Mouse (Mus musculus) liver, adult 2 months (tissue): Measurements from ENCODE around the gene Gm13289. TPM values are rescaled to one million over a fixed set of nuclear protein-coding genes. Genes with fewer than 3 reads are reported as not detected.
A peak's percentile ranks its signal among the peaks of the same experiment; 100 is the strongest.
"Not testable (repeated sequence)": the region's sequence is repeated elsewhere in the genome, so short reads cannot be mapped to it uniquely, and the experiment has no call there.

Experiments used
- DNase-seq: peaks from one replicate; pipeline ENCODE4 v3.0.0-alpha.2; 2011; ENCODE audit warnings: low read depth, low spot score; ENCODE audit errors: extremely low read depth
- H3K27ac ChIP-seq: fragments of 200-500 bp; replicated peaks from 2 replicates; pipeline ENCODE4 v1.5.1; 2012; ENCODE audit warnings: low read depth, mild to moderate bottlenecking, control low read depth, inconsistent platforms, low read length; ENCODE audit not compliant: insufficient read depth
- H3K27me3 ChIP-seq: fragments of 200-500 bp; 2 replicates; pipeline ENCODE4 v1.6.1; 2012; ENCODE audit warnings: mild to moderate bottlenecking, moderate library complexity, low read length, inconsistent platforms; ENCODE audit not compliant: control insufficient read depth, insufficient read depth
- H3K36me3 ChIP-seq: fragments of 200-500 bp; 2 replicates; pipeline ENCODE4 v1.6.1; 2012; ENCODE audit warnings: low read length, inconsistent platforms; ENCODE audit not compliant: control insufficient read depth, insufficient read depth
- H3K4me1 ChIP-seq: fragments of 200-500 bp; 2 replicates; pipeline ENCODE4 v1.6.1; 2011; ENCODE audit warnings: low read length; ENCODE audit not compliant: control insufficient read depth, insufficient read depth
- H3K4me3 ChIP-seq: fragments of 200-500 bp; 2 replicates; pipeline ENCODE4 v1.5.1; 2011; ENCODE audit warnings: low read depth, mild to moderate bottlenecking, control low read depth, low read length, moderate library complexity; ENCODE audit not compliant: insufficient read depth
- H3K79me2 ChIP-seq: fragments of 200-500 bp; 2 replicates; pipeline ENCODE4 v1.6.1; 2012; ENCODE audit warnings: inconsistent platforms, mild to moderate bottlenecking, low read length, moderate library complexity; ENCODE audit not compliant: control insufficient read depth, insufficient read depth
- H3K9ac ChIP-seq: fragments of 200-500 bp; 2 replicates; pipeline ENCODE4 v1.6.1; 2012; ENCODE audit warnings: low read depth, mild to moderate bottlenecking, control low read depth, inconsistent platforms, low read length
- CTCF ChIP-seq: fragments of 200-500 bp; IDR thresholded peaks from 2 replicates; pipeline ENCODE4 v1.5.1; 2011; ENCODE audit warnings: low read depth, low read length, control low read depth
- WGBS: fragments of 180-500 bp; shearing (Covaris S2); methylation state at CpG from one replicate; pipeline ENCODE4 v1.1.7; 2018; 5-methylcytosine and 5-hydroxymethylcytosine counted together
- polyA plus RNA-seq: library from polyadenylated mRNA; depleted of rRNA; stranded (reverse); fragments of >200 nt; gene quantifications from 2 replicates; pipeline ENCODE4 v1.2.3, GENCODE M21; 2012
- total RNA-seq: library from RNA; depleted of rRNA; stranded (reverse); fragments of >200 nt; gene quantifications from 2 replicates; pipeline ENCODE4 v1.2.3, GENCODE M21; 2014

The Gm13289 gene
- total and polyA plus RNA-seq, 2 experiments: not detected

DNA sequence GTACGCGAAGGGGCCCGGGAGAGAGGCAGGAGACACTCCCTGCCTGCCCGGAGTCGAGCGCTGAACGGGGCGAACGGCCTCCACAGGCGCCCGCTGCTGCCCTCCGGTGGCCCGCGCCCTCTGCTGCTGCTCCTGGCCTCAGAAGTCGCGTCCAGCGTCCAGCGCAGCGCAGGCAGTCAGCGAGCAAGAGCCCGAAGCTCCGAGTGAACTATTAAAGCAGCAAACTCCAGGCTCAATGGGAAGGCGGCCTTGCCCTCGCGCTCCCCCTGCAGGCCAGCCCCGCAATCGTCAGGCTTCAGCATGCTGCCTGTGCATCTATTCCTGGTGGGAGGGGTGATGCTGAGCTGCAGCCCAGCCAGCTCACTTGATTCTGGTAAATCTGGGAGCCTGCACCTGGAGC, 8.7 kb downstream of the Gm13289 start, which contains the start of gene Gm13276:
Gene Gm13276, plus strand, starts transcription at position 301 of the 400 bp plus-strand sequence.
- not testable (repeated sequence) for DNase-seq, H3K4me1 ChIP-seq, H3K4me3 ChIP-seq, H3K27me3 ChIP-seq, H3K79me2 ChIP-seq, H3K36me3 ChIP-seq, H3K9ac ChIP-seq, H3K27ac ChIP-seq
- no CpG with 5 or more reads among the region's 27 CpGs for WGBS

DNA sequence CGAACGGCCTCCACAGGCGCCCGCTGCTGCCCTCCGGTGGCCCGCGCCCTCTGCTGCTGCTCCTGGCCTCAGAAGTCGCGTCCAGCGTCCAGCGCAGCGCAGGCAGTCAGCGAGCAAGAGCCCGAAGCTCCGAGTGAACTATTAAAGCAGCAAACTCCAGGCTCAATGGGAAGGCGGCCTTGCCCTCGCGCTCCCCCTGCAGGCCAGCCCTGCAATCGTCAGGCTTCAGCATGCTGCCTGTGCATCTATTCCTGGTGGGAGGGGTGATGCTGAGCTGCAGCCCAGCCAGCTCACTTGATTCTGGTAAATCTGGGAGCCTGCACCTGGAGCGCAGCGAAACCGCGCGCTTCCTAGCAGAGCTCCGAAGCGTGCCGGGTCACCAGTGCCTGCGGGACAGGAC, 11.7 kb downstream of the Gm13289 start, which contains the start of gene Gm13277:
Gene Gm13277, plus strand, starts transcription at position 231 of the 400 bp plus-strand sequence.
- not testable (repeated sequence) for H3K4me3 ChIP-seq, H3K27me3 ChIP-seq, H3K79me2 ChIP-seq, H3K36me3 ChIP-seq, H3K27ac ChIP-seq, DNase-seq, H3K4me1 ChIP-seq, H3K9ac ChIP-seq
- peak; percentile 53 for TF ChIP-seq CTCF
- WGBS: 0% methylated on average over 4 of the region's 28 CpGs

DNA sequence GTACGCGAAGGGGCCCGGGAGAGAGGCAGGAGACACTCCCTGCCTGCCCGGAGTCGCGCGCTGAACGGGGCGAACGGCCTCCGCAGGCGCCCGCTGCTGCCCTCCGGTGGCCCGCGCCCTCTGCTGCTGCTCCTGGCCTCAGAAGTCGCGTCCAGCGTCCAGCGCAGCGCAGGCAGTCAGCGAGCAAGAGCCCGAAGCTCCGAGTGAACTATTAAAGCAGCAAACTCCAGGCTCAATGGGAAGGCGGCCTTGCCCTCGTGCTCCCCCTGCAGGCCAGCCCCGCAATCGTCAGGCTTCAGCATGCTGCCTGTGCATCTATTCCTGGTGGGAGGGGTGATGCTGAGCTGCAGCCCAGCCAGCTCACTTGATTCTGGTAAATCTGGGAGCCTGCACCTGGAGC, 14.5 kb downstream of the Gm13289 start, which contains the start of gene Gm13278:
Gene Gm13278, plus strand, starts transcription at position 301 of the 400 bp plus-strand sequence.
- not testable (repeated sequence) for H3K36me3 ChIP-seq, H3K4me1 ChIP-seq, H3K9ac ChIP-seq, H3K27ac ChIP-seq, H3K79me2 ChIP-seq, H3K27me3 ChIP-seq, H3K4me3 ChIP-seq, DNase-seq
- WGBS: no CpG with 5 or more reads among the region's 28 CpGs

DNA sequence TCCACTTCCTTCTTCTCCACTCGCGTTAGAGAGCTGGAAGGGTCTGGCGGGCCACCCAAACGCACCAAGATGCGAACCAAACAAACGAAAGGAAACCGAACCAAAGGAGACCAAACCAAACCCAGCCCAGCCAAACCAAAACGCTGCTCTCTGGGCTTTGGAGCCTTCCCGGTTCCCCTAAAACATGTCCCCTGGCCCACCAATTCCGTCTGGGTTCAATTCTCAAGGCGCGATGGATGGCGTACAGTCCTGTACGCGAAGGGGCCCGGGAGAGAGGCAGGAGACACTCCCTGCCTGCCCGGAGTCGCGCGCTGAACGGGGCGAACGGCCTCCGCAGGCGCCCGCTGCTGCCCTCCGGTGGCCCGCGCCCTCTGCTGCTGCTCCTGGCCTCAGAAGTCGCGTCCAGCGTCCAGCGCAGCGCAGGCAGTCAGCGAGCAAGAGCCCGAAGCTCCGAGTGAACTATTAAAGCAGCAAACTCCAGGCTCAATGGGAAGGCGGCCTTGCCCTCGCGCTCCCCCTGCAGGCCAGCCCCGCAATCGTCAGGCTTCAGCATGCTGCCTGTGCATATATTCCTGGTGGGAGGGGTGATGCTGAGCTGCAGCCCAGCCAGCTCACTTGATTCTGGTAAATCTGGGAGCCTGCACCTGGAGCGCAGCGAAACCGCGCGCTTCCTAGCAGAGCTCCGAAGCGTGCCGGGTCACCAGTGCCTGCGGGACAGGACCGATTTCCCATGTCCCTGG, 17.4 kb downstream of the Gm13289 start, which contains the start of gene Gm13275:
Gene Gm13275, plus strand, starts transcription at position 552 of the 740 bp plus-strand sequence.
- not testable (repeated sequence) for H3K27ac ChIP-seq, DNase-seq, H3K4me1 ChIP-seq, H3K27me3 ChIP-seq, H3K36me3 ChIP-seq, H3K4me3 ChIP-seq, H3K9ac ChIP-seq, H3K79me2 ChIP-seq
- WGBS: under 1% methylated on average over 19 of the region's 52 CpGs

DNA sequence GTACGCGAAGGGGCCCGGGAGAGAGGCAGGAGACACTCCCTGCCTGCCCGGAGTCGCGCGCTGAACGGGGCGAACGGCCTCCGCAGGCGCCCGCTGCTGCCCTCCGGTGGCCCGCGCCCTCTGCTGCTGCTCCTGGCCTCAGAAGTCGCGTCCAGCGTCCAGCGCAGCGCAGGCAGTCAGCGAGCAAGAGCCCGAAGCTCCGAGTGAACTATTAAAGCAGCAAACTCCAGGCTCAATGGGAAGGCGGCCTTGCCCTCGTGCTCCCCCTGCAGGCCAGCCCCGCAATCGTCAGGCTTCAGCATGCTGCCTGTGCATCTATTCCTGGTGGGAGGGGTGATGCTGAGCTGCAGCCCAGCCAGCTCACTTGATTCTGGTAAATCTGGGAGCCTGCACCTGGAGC, 20.4 kb downstream of the Gm13289 start, which contains the start of gene Gm13279:
Gene Gm13279, plus strand, starts transcription at position 301 of the 400 bp plus-strand sequence.
- DNase-seq, H3K9ac ChIP-seq, H3K4me1 ChIP-seq, H3K4me3 ChIP-seq, H3K27ac ChIP-seq, H3K36me3 ChIP-seq, H3K79me2 ChIP-seq, H3K27me3 ChIP-seq: not testable (repeated sequence)
- WGBS: no CpG with 5 or more reads among the region's 28 CpGs

DNA sequence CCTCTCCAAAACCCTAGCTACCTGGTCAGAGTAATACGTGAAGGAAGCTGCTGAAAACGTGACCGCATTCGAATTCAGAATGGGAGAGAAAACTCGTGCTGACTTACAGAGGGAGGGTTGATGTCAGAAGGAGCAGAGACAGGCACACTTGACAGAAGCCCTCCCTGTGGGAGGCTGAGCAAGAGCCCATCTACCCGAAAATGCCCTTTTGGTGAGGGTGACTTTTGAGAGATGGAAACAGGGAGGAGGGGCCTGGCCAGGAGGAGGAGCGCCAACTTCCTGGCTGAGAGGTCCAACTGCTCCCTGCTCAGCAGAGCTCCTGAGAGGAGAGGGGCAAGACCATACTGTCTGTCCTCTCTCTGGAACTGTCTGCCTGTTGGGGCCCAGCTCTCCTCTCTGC, 22.6 kb downstream of the Gm13289 start, which contains the start of gene Gm13285:
Gene Gm13285, plus strand, starts transcription at position 301 of the 400 bp plus-strand sequence.
- H3K27ac ChIP-seq, H3K4me1 ChIP-seq: not testable (repeated sequence)
- WGBS: 12% methylated on average over 6 of the region's 7 CpGs

GRCm38 (mm10) chr4:88802954-88803353, 26.2 kb downstream of the Gm13289 start, which contains the start of gene Gm13287:
TSS of gene Gm13287 (plus strand) at chr4:88803254.
- not testable (repeated sequence) for H3K9ac ChIP-seq, DNase-seq, H3K4me3 ChIP-seq, H3K27ac ChIP-seq, H3K4me1 ChIP-seq, H3K79me2 ChIP-seq, H3K36me3 ChIP-seq, H3K27me3 ChIP-seq
- WGBS: no CpG with 5 or more reads among the region's 29 CpGs

More for the DNA sequence above, 22.6 kb downstream of the Gm13289 start, which contains the start of gene Gm13285:
- not testable (repeated sequence) for H3K27me3 ChIP-seq, H3K9ac ChIP-seq, H3K4me3 ChIP-seq, DNase-seq, H3K36me3 ChIP-seq, H3K79me2 ChIP-seq

DNA sequence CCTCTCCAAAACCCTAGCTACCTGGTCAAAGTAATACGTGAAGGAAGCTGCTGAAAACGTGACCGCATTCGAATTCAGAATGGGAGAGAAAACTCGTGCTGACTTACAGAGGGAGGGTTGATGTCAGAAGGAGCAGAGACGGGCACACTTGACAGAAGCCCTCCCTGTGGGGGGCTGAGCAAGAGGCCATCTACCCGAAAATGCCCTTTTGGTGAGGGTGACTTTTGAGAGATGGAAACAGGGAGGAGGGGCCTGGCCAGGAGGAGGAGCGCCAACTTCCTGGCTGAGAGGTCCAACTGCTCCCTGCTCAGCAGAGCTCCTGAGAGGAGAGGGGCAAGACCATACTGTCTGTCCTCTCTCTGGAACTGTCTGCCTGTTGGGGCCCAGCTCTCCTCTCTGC, 28.5 kb downstream of the Gm13289 start, which contains the start of gene Gm13288:
Gene Gm13288, plus strand, starts transcription at position 301 of the 400 bp plus-strand sequence.
- H3K79me2 ChIP-seq, DNase-seq, H3K4me1 ChIP-seq, H3K27ac ChIP-seq, H3K9ac ChIP-seq, H3K36me3 ChIP-seq, H3K27me3 ChIP-seq: not testable (repeated sequence)
- WGBS: no CpG with 5 or more reads among the region's 8 CpGs
- peak within 1 kb of the TSS; percentile 6; the same call in 1 of the 2 replicates for H3K4me3 ChIP-seq

- not testable (repeated sequence) for DNase-seq, H3K27ac ChIP-seq, H3K36me3 ChIP-seq, H3K9ac ChIP-seq, H3K4me1 ChIP-seq, H3K27me3 ChIP-seq, H3K79me2 ChIP-seq
- 0% methylated on average over 3 of the region's 34 CpGs for WGBS
- peak overlapping the region; percentile 6; the same call in 1 of the 2 replicates for H3K4me3 ChIP-seq
These were observed 29.0 kb downstream of the Gm13289 start for GRCm38 (mm10) chr4:88805761-88806160.
